Mouse (Mus musculus) E14TG2a.4 (cell line): Measurements from ENCODE around the gene Lpxn.

Experiments used
- CTCF ChIP-seq: conservative IDR thresholded peaks from 2 replicates; pipeline ENCODE4 v1.5.1; 2014; ENCODE audit warnings: low read length
- NANOG ChIP-seq: IDR thresholded peaks from 2 replicates; pipeline ENCODE4 v1.6.1; 2014; ENCODE audit warnings: borderline replicate concordance, low read length, mixed read lengths

DNA sequence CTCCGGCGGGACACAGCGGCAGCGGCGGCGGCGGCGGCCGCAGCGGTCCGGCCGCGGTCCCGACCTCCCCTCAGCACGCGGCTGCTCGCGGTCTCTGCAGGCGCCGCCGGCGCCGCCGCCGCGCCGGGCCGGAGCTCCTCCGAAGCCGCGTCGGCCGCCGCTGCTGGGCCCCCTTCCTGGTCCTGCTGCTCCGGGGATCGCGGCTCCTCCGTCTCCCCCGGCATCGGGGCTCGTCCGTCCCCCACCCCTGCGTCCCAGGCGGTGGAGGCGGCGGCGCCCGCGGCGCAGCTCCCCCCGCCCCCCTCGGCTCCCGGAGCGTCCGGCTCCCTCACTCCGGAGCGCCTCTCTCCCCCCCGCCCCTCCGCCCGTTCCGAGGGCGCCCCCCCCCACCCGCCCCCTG, 883 bp upstream of the Lpxn start:
- TF ChIP-seq CTCF (no peak), NANOG (no peak)
